Mouse (Mus musculus) right cerebral cortex, adult 18-20 months (tissue): ENCODE data around the gene Otop1.

Experiments
- DNase-seq: peaks from one replicate; pipeline ENCODE4 v3.0.0; 2022; ENCODE audit warnings: mixed read lengths

Gene Otop1

GRCm38 (mm10) chr5:38302651-38303050, 26.9 kb downstream of the Otop1 start:
- no peak for DNase-seq

DNA sequence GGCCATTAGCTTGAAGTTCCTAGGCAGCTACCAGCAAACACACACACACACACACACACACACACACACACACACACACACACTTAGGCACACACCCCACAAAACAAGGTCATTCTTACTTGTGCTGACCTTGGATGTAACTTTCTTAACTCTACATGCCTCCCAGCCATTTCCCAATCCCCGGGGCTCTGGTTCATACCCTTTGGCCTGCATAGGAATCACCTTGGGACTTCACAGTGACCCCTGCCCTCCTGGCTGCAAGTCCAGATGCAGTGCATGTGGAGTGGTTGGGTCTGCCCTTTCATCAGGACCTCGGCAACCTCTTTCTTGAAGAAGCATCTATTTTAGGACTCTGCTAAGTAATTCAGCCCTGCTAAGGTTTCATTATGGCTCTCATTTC, 29.5 kb downstream of the Otop1 start:
- no peak for DNase-seq

DNA sequence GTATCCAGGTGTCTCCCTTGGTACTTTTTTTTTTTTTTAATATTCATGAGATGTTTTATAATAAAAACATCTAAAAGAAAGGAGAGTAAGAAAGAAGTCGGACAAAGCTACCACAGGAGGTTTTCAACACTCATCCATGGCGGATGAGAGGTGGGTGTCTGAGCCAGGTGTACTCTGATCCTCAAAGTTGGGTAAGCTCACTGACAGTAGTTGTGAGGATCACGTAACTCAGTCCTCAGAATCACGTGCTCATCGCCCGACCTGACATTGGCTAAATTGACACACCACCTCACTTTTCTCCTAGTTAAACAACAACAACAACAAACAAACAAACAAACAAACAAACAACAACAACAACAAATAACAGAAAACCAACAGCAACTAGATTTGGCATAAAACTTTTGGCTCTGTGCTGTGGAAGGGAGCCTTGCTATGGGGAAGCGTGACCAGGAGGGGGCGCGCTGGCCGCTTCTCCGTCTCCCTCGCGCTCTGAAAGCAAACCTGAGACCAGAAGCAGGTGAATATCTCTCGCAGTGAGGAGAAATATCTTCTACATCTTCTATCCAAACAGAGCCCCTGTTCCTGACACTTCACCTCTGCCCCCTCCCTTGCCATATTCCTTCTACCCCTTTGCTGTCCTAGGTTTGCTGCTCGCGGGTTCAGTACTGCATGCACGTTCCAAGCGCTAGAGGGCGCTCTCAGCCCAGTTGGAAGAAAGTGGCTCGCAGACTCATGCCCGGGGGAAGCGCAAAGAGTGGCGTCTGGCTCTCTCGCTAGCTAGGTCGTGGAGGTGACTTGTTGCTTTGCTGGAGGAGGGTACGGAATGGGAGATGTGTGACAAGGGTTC, 31.7 kb downstream of the Otop1 start:
- DNase-seq: peak; percentile 90

DNA sequence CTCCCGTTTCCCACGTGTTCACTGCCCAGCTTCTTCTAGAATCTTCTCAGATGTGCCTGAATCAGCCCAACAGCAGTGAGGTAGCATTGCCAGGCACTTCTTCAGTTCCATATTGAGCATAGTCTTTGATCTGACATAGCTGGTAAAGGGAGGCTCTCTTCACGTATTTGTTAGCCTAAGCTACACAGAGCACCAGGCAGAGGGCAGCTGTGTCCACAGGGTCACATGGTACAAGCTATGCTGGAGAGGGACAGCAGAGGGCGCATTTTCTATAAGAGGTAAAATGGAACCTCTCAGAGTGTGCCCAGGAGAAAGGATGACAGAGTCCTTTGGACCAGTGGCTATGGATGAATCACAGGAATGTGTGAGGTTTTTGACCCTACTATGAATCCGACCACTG, 33.1 kb downstream of the Otop1 start:
- DNase-seq: peak; percentile 59

DNA sequence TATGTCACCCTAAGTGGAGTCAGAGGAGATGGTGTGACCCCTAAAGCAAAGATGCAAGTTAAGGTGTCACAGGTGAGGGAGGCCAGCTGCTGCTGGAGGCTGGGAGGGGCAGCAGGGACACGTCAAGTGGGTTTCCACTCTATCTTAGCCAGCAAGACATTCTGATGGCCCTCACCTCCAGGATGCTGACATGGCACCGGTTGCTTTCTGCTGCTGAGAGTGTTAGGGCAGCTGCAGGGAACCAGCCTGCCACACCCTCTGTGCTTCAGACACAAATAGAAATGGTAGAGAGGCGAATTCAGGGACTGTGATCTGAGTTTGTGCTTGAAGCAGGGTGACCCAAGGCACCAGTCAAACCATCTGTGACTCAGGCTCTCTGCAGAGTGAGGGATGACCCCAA, 34.0 kb downstream of the Otop1 start:
- DNase-seq: no peak

GRCm38 (mm10) chr5:38318966-38319786, 43.4 kb downstream of the Otop1 start, which contains the start of gene Drd5:
TSS of gene Drd5 (plus strand) at chr5:38319367.
- DNase-seq: no peak

GRCm38 (mm10) chr5:38333381-38333780, 57.6 kb downstream of the Otop1 start:
- no peak for DNase-seq

DNA sequence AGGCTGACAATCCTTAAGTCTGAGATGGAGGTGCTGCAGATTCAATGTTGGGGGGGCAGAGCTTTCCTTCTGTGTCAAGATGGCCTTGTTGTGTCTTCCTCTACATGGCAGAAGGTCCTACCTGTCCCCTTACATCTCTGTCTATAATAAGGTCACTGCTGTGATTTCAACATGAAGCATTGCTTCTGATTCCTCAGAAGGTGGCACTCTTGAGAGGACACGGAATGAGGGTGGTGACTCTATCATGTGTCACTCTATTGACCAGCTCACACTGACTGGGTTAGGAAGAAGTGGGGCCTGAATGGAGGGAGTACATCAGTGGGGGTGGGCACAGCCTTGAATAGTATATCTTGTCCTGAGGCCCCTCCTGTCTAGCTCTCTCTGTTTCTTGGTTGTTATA, 58.8 kb downstream of the Otop1 start:
- no peak for DNase-seq

- DNase-seq: no peak
Observed at GRCm38 (mm10) chr5:38343101-38343500, 67.3 kb downstream of the Otop1 start.

DNA sequence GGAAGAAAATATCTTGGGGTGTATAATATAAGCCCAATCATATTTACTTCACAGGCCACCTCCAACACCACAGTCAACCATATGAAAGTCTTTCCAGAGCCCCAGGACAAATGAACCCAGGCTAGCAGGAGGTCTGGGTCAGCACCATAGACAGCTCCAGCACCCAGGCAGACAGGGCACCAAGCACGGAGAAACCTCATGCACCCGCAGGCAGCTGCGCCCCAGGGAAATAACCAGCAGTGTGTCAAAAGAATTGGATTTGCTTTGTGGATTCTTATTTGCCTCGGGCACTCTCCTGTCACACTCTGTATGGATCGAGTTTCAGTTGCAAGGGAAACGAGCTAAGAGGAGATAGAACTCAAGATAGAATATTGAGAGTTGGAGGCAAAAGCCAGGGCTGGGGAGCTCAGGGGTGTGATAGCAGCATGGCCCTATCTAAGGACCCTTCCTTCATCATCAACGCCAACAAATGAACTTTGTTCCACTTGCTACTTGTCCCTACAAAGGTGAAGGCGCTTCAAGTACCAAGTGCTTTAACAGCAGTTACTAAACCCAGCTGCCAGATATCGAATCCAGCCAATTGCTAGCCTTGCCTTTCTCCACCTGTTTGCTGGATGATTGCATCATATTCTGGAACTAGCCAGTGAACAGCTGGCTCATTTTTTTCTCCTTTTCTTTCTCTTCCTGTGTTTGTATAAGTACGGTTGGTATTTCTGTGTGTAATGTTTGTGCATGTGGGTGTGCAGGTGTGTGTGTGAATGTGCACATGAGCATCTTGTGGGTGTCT, 71.1 kb downstream of the Otop1 start:
- DNase-seq: no peak

- DNase-seq: no peak
Observed at GRCm38 (mm10) chr5:38350351-38350929, 74.7 kb downstream of the Otop1 start.
